Mouse (Mus musculus) liver, embryonic 15.5 days (tissue): Measurements from ENCODE around the gene Olfr987. TPM values are rescaled to one million over a fixed set of nuclear protein-coding genes. Genes with fewer than 3 reads are reported as not detected.
"Not testable (repeated sequence)": the region's sequence is repeated elsewhere in the genome, so short reads cannot be mapped to it uniquely, and the experiment has no call there.

Experiments
- ATAC-seq: fragments of 200-750 bp; cut with Nextera tagmentation; 2 replicates; pipeline ENCODE4 v1.8.0; 2017; ENCODE audit warnings: moderate number of reproducible peaks, mild to moderate bottlenecking, moderate library complexity; ENCODE audit not compliant: insufficient read depth
- H3K27ac ChIP-seq: fragments of 300-500 bp; sonication (generic); replicated peaks from 2 replicates; pipeline ENCODE4 v1.5.1; 2015; ENCODE audit warnings: mild to moderate bottlenecking, inconsistent platforms
- H3K27me3 ChIP-seq: fragments of 300-500 bp; sonication (generic); 2 replicates; pipeline ENCODE4 v1.6.1; 2015; ENCODE audit warnings: mild to moderate bottlenecking, inconsistent platforms
- H3K36me3 ChIP-seq: fragments of 300-500 bp; sonication (generic); replicated peaks from 2 replicates; pipeline ENCODE4 v1.6.1; 2015; ENCODE audit warnings: moderate library complexity, mild to moderate bottlenecking, inconsistent platforms
- H3K4me1 ChIP-seq: fragments of 300-500 bp; sonication (generic); replicated peaks from 2 replicates; pipeline ENCODE4 v1.6.1; 2015; ENCODE audit warnings: inconsistent platforms
- H3K4me2 ChIP-seq: fragments of 300-500 bp; sonication (generic); 2 replicates; pipeline ENCODE4 v1.6.1; 2015; ENCODE audit warnings: moderate library complexity, mild to moderate bottlenecking, inconsistent platforms
- H3K4me3 ChIP-seq: fragments of 300-500 bp; sonication (generic); replicated peaks from 2 replicates; pipeline ENCODE4 v1.5.1; 2015; ENCODE audit warnings: mild to moderate bottlenecking, inconsistent platforms
- H3K9ac ChIP-seq: fragments of 300-500 bp; sonication (generic); 2 replicates; pipeline ENCODE4 v1.6.1; 2015; ENCODE audit warnings: moderate library complexity, mild to moderate bottlenecking, inconsistent platforms
- H3K9me3 ChIP-seq: fragments of 300-500 bp; sonication (generic); replicated peaks from 2 replicates; pipeline ENCODE4 v1.6.1; 2016; ENCODE audit warnings: inconsistent platforms
- WGBS: fragments of 180-500 bp; shearing (Covaris S2); methylation state at CpG from one replicate; pipeline ENCODE4 v1.1.7; 2015; ENCODE audit warnings: mixed read lengths; ENCODE audit not compliant: insufficient replicate concordance; 5-methylcytosine and 5-hydroxymethylcytosine counted together
- polyA plus RNA-seq: library from polyadenylated mRNA; unstranded; fragments of >200 nt; fragmentation: Nextera tagmentation; extraction: Ambion mirVana; gene quantifications from 2 replicates; pipeline ENCODE4 v1.2.1, GENCODE M21; 2015

Olfr987 gene
- not detected in 2 replicates for polyA plus RNA-seq

DNA sequence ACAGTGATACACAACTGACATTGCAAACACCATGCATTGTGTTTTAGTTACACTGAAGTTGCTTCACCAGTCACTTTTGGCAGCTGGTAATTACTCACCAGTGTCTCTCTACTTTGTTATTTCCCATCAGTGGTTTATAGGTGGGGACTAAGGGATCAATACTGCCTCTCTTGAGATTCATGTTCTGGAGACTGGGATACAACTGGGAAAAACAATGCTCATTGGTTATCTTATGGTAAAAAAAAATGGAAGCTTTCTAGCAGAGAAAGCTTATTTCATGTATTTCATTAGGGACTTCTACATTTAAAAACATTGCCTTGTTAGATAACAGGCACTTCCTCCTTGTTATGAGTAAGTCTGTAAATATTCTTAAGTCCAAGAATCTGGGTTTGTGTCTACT lies at the start of gene Olfr987:
Gene Olfr987, minus strand, starts transcription at position 101 of the 400 bp plus-strand sequence.
- not testable (repeated sequence) for H3K36me3 ChIP-seq, H3K4me2 ChIP-seq, H3K27me3 ChIP-seq, H3K9ac ChIP-seq, ATAC-seq, H3K4me3 ChIP-seq, H3K4me1 ChIP-seq, H3K27ac ChIP-seq, H3K9me3 ChIP-seq

DNA sequence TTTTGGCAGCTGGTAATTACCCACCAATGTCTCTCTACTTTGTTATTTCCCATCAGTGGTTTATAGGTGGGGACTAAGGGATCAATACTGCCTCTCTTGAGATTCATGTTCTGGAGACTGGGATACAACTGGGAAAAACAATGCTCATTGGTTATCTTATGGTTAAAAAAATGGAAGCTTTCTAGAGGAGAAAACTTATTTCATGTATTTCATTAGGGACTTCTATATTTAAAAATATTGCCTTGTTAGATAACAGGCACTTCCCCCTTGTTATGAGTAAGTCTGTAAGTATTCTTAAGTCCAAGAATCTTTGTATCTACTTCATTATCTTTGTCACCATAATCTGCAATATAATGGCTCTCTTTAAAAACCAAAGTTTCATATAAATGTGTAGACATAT lies 24.0 kb upstream of the Olfr987 start, which contains the start of gene Olfr988:
Gene Olfr988, minus strand, starts transcription at position 101 of the 400 bp plus-strand sequence.
- ATAC-seq, H3K4me1 ChIP-seq, H3K36me3 ChIP-seq: not testable (repeated sequence)

GRCm38 (mm10) chr2:85339972-85340371 lies 857 bp upstream of the Olfr987 start:
- no peaks in the 10 kb centered on the region for H3K9me3 ChIP-seq
- no peak overlapping the region for H3K4me3 ChIP-seq
- no peak for ATAC-seq
- H3K9ac ChIP-seq: no peak overlapping the region
- no peak overlapping the region for H3K27ac ChIP-seq
- no peaks in the 10 kb centered on the region for H3K36me3 ChIP-seq
- H3K4me2 ChIP-seq: no peak overlapping the region
- WGBS: 35% methylated on average over 7 of the region's 7 CpGs
- H3K27me3 ChIP-seq: no peaks in the 10 kb centered on the region
- H3K4me1 ChIP-seq: no peaks in the 10 kb centered on the region

More for the DNA sequence above, 24.0 kb upstream of the Olfr987 start, which contains the start of gene Olfr988:
- H3K4me3 ChIP-seq, H3K27me3 ChIP-seq, H3K4me2 ChIP-seq, H3K9ac ChIP-seq, H3K27ac ChIP-seq, H3K9me3 ChIP-seq: not testable (repeated sequence)

- ATAC-seq: no peak
- no peaks in the 10 kb centered on the region for H3K27me3 ChIP-seq
- no peaks in the 10 kb centered on the region for H3K4me1 ChIP-seq
- no peak overlapping the region for H3K4me3 ChIP-seq
- H3K27ac ChIP-seq: no peak overlapping the region
- no peak overlapping the region for H3K9ac ChIP-seq
- H3K9me3 ChIP-seq: no peaks in the 10 kb centered on the region
- H3K36me3 ChIP-seq: no peaks in the 10 kb centered on the region
- 53% methylated on average over 1 of the region's 1 CpGs for WGBS
- H3K4me2 ChIP-seq: no peak overlapping the region
Measured at GRCm38 (mm10) chr2:85319106-85319505, 20.0 kb downstream of the Olfr987 start.

DNA sequence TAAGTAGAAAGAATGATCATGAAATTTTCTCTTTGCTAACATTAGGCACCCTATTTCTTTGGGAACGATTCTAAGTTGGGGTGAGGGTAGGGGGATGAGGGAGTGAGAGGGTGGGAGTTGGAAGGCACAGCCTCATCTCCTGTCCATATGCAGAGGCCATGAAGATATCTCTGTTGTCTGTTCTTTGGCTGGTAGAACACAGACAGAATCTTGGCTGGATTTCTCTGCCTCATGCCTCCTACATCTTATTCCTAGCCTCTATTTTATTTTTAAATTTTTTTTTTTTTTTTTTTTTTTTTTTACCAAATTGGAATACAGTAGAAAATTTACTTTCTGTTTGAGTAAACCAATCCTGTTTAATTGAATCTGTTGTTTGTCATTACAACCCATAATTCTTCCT lies 53.7 kb downstream of the Olfr987 start:
- no peak overlapping the region for H3K27ac ChIP-seq
- H3K9ac ChIP-seq: no peak overlapping the region
- H3K9me3 ChIP-seq: no peaks in the 10 kb centered on the region
- H3K4me1 ChIP-seq: no peaks in the 10 kb centered on the region
- H3K4me3 ChIP-seq: no peak overlapping the region
- H3K27me3 ChIP-seq: no peaks in the 10 kb centered on the region
- WGBS: 40% methylated on average over 1 of the region's 1 CpGs
- no peaks in the 10 kb centered on the region for H3K36me3 ChIP-seq
- ATAC-seq: no peak
- H3K4me2 ChIP-seq: no peak overlapping the region

DNA sequence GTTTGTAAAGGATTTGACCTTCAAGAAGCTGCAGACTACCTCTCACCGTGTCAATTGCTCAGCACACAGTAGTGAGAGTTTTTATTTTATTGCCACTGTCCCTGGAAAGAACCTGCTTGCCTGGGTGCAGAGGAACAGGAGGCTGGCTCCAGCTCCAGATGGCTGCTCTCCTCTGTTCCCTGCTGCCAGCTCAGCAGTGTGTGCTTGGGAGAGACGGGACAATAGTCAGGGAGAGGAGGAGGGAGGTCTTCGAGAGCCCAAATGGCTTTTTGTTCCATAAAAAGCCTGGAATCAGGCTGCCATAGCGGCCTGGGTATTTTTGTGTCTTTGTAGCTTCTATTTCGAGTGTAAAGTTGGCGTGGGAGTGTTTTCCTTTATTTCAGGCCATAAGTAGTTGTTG lies 54.5 kb downstream of the Olfr987 start:
- 23% methylated on average over 6 of the region's 6 CpGs for WGBS

GRCm38 (mm10) chr2:85283631-85284466 lies 55.3 kb downstream of the Olfr987 start:
- ATAC-seq: no peak
- Histone ChIP-seq H3K9ac (no peak overlapping the region), H3K4me2 (no peak overlapping the region), H3K4me3 (no peak overlapping the region), H3K36me3 (no peaks in the 10 kb centered on the region), H3K9me3 (no peaks in the 10 kb centered on the region), H3K4me1 (no peaks in the 10 kb centered on the region), H3K27me3 (no peaks in the 10 kb centered on the region), H3K27ac (no peak overlapping the region)
- 60% methylated on average over 8 of the region's 8 CpGs for WGBS

More for the DNA sequence above, 54.5 kb downstream of the Olfr987 start:
- ATAC-seq: no peak
- H3K4me2 ChIP-seq: no peak overlapping the region
- H3K4me3 ChIP-seq: no peak overlapping the region
- no peak overlapping the region for H3K27ac ChIP-seq
- no peaks in the 10 kb centered on the region for H3K36me3 ChIP-seq
- H3K9ac ChIP-seq: no peak overlapping the region
- no peaks in the 10 kb centered on the region for H3K9me3 ChIP-seq
- H3K27me3 ChIP-seq: no peaks in the 10 kb centered on the region
- H3K4me1 ChIP-seq: no peaks in the 10 kb centered on the region

DNA sequence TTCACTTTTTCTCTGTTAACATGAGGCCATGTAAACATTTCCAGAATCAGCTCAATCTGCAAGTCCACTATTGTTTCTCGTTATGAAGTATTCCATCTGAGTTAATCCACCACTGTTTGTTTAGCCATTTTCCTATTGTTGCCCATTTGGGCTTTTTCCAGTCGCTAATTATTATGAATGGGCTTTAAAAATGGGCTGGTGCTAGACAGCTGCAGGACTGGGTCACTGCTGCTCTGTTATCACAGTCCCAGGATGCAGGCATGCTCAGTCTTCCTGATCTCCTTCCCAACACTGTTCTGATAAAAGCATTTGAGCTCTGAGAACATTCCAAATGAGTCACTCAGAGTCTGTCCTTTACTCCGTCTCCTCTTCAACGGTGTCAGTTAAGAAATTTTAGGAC lies 58.1 kb downstream of the Olfr987 start:
- ATAC-seq: no peak
- Histone ChIP-seq H3K4me1 (no peaks in the 10 kb centered on the region), H3K4me3 (no peak overlapping the region), H3K9ac (no peak overlapping the region), H3K36me3 (no peaks in the 10 kb centered on the region), H3K4me2 (no peak overlapping the region), H3K27ac (no peak overlapping the region), H3K27me3 (no peaks in the 10 kb centered on the region), H3K9me3 (no peaks in the 10 kb centered on the region)
- WGBS: 26% methylated on average over 4 of the region's 4 CpGs

Other genes with a start within 250 kb of the Olfr987 start
- gene Aplnr, start 203.1 kb downstream of the Olfr987 start, polyA plus RNA-seq: 1.6 and 1.8 TPM in 2 replicates
- 0.07 TPM in 2 replicates for gene Lrrc55, start 142.1 kb downstream of the Olfr987 start, polyA plus RNA-seq
- not detected in 2 replicates for gene Olfr988, start 23.9 kb upstream of the Olfr987 start, polyA plus RNA-seq
- gene Olfr992, start 70.2 kb upstream of the Olfr987 start, polyA plus RNA-seq: not detected in 2 replicates
- not detected in 2 replicates for gene Olfr993, start 75.6 kb upstream of the Olfr987 start, polyA plus RNA-seq
- not detected in 2 replicates for gene Olfr994, start 97.1 kb upstream of the Olfr987 start, polyA plus RNA-seq
- gene Olfr995, start 104.3 kb upstream of the Olfr987 start, polyA plus RNA-seq: not detected in 2 replicates
- not detected in 2 replicates for gene 4833423E24Rik, start 179.7 kb upstream of the Olfr987 start, polyA plus RNA-seq
- not detected in 2 replicates for gene Olfr996, start 239.9 kb upstream of the Olfr987 start, polyA plus RNA-seq
- gene Olfr998, start 249.6 kb upstream of the Olfr987 start, polyA plus RNA-seq: not detected in 2 replicates